8 mouse cellular contexts compared by ENCODE assay signal in genomic region chr1:35385430-35385829, GRCm38 (mm10).
A peak's percentile ranks its signal among the peaks of the same experiment; 100 is the strongest.
DNase-seq lines count a peak whose midpoint lies in the region; ATAC-seq lines count a peak whose summit lies in the region.

No protein-coding gene starts in this region.

- H3K4me2 ChIP-seq in forebrain, embryonic 12.5 days: no peak overlapping the region
- H3K4me2 ChIP-seq in hindbrain, embryonic 12.5 days (replicated peaks): no peak overlapping the region
- peak overlapping the region; percentile 35 for H3K4me2 ChIP-seq in neural tube, embryonic 13.5 days

- H3K27me3 ChIP-seq in forebrain, embryonic 10.5 days (ENCODE audit: poor library complexity, severe bottlenecking): no peaks in the 10 kb centered on the region
- no peaks in the 10 kb centered on the region for H3K27me3 ChIP-seq in forebrain, embryonic 12.5 days
- H3K27me3 ChIP-seq in hindbrain, embryonic 12.5 days: no peaks in the 10 kb centered on the region; the same call in 1 of the 2 replicates
- H3K27me3 ChIP-seq in neural tube, embryonic 13.5 days: no peaks in the 10 kb centered on the region

- DNase-seq in forebrain, embryonic 10.5 days (ENCODE audit: extremely low spot score, low spot score): peak; percentile 69
- DNase-seq in c-Kit-positive CD71-negative TER-119-negative erythroid progenitor cells, embryonic 14.5 days (ENCODE audit: low read depth): peak; percentile 32
- peak; percentile 17 to 90 for DNase-seq in frontal cortex, adult 2 months (ENCODE audit: extremely low spot score in 1 of 2, low spot score in 1 of 2)
- peak; percentile 45 to 72 for DNase-seq in left cerebral cortex, postnatal 25 days (ENCODE audit: low spot score in 2 of 2)
- peak; percentile 76 for DNase-seq in testis, postnatal 14 days (ENCODE audit: low spot score)

- H3K9me3 ChIP-seq in forebrain, embryonic 10.5 days: no peaks in the 10 kb centered on the region
- H3K9me3 ChIP-seq in forebrain, embryonic 12.5 days: no peaks in the 10 kb centered on the region
- H3K9me3 ChIP-seq in hindbrain, embryonic 12.5 days (replicated peaks): no peaks in the 10 kb centered on the region
- H3K9me3 ChIP-seq in neural tube, embryonic 13.5 days: no peaks in the 10 kb centered on the region

- no peaks in the 10 kb centered on the region for H3K36me3 ChIP-seq in forebrain, embryonic 10.5 days (replicated peaks)
- H3K36me3 ChIP-seq in forebrain, embryonic 12.5 days (replicated peaks): no peaks in the 10 kb centered on the region
- no peaks in the 10 kb centered on the region for H3K36me3 ChIP-seq in hindbrain, embryonic 12.5 days
- H3K36me3 ChIP-seq in neural tube, embryonic 13.5 days: no peaks in the 10 kb centered on the region

- no peak overlapping the region for H3K9ac ChIP-seq in forebrain, embryonic 12.5 days
- H3K9ac ChIP-seq in hindbrain, embryonic 12.5 days: no peak overlapping the region
- peak overlapping the region; percentile 23 for H3K9ac ChIP-seq in neural tube, embryonic 13.5 days

- no peak overlapping the region for H3K4me3 ChIP-seq in forebrain, embryonic 10.5 days
- H3K4me3 ChIP-seq in forebrain, embryonic 12.5 days (replicated peaks): no peak overlapping the region
- H3K4me3 ChIP-seq in hindbrain, embryonic 12.5 days: no peak overlapping the region
- no peak overlapping the region for H3K4me3 ChIP-seq in neural tube, embryonic 13.5 days

- H3K4me1 ChIP-seq in forebrain, embryonic 10.5 days: no peaks in the 10 kb centered on the region
- no peaks in the 10 kb centered on the region for H3K4me1 ChIP-seq in forebrain, embryonic 12.5 days
- no peaks in the 10 kb centered on the region for H3K4me1 ChIP-seq in hindbrain, embryonic 12.5 days
- H3K4me1 ChIP-seq in neural tube, embryonic 13.5 days (replicated peaks): peaks cover 20% of the 10 kb centered on the region; the same call in 1 of the 2 replicates

- no peak overlapping the region for H3K27ac ChIP-seq in forebrain, embryonic 10.5 days
- H3K27ac ChIP-seq in forebrain, embryonic 12.5 days: no peak overlapping the region
- no peak overlapping the region for H3K27ac ChIP-seq in hindbrain, embryonic 12.5 days
- 0 out of 2 replicates have a peak overlapping the region, but pooled peaks have one; percentile 46 for H3K27ac ChIP-seq in neural tube, embryonic 13.5 days (replicated peaks)

- ATAC-seq in forebrain, embryonic 12.5 days (ENCODE audit: low FRiP score): no peak
- peak; percentile 51; the same call in 1 of the 2 replicates for ATAC-seq in hindbrain, embryonic 12.5 days (ENCODE audit: low FRiP score)
- ATAC-seq in neural tube, embryonic 13.5 days (ENCODE audit: low read depth): peak; percentile 73

- intact Hi-C loops in left cerebral cortex, postnatal 25 days (cut with DNase I): loop anchor here (1.0 to 10.0 kb wide), 3 partner anchors 181 to 491 kb away; no protein-coding TSS in a partner anchor

- WGBS in forebrain, embryonic 10.5 days: 58% methylated on average over 9 of the region's 9 CpGs
- 51% methylated on average over 9 of the region's 9 CpGs for WGBS in forebrain, embryonic 12.5 days
- 33% methylated on average over 9 of the region's 9 CpGs for WGBS in hindbrain, embryonic 12.5 days
- 13% methylated on average over 9 of the region's 9 CpGs for WGBS in neural tube, embryonic 13.5 days
